Mouse (Mus musculus) G1E-ER4 (cell line): ENCODE results near the gene Ttll7. TPM values are rescaled to one million over a fixed set of nuclear protein-coding genes. Genes with fewer than 3 reads are reported as not detected.

Experiments
- GATA1 ChIP-seq: IDR thresholded peaks from one replicate; pipeline ENCODE4 v1.8.0; 2012; ENCODE audit warnings: low read length, inconsistent platforms
- polyA plus RNA-seq: library from polyadenylated mRNA; stranded (reverse); fragments of >175 nt; gene quantifications from 2 replicates; pipeline ENCODE4 v1.2.3, GENCODE M21; 2012

Gene Ttll7
- polyA plus RNA-seq, 1 experiment, result not detected

- TF ChIP-seq GATA1, result no peak
Measured at GRCm38 (mm10) chr3:147019506-147019905, 167.3 kb downstream of the Ttll7 start.

GRCm38 (mm10) chr3:147026248-147026647 lies 174.1 kb downstream of the Ttll7 start:
- no peak for TF ChIP-seq GATA1

GRCm38 (mm10) chr3:147028382-147028781 lies 176.2 kb downstream of the Ttll7 start:
- TF ChIP-seq GATA1, result no peak

GRCm38 (mm10) chr3:147029718-147030117 lies 177.6 kb downstream of the Ttll7 start:
- TF ChIP-seq GATA1, result no peak

- TF ChIP-seq GATA1, result no peak
Measured at GRCm38 (mm10) chr3:147030266-147030880, 178.2 kb downstream of the Ttll7 start.

Other genes with a start within 250 kb of the Ttll7 start
- gene Dnase2b, start 236.8 kb upstream of the Ttll7 start, polyA plus RNA-seq, result not detected in 2 replicates
- 0.05 TPM in 1 of 2 replicates, not detected in the other for gene 4930503B20Rik, start 201.1 kb upstream of the Ttll7 start, polyA plus RNA-seq
- gene Samd13, start 166.8 kb upstream of the Ttll7 start, polyA plus RNA-seq, result 0.11 and 0.56 TPM in 2 replicates
- gene Prkacb, start 39.4 kb upstream of the Ttll7 start, polyA plus RNA-seq, result 13.1 and 18.5 TPM in 2 replicates